21 mouse cellular contexts compared by ENCODE assay signal in genomic region chr7:125262133-125262532, GRCm38 (mm10).
A peak's percentile ranks its signal among the peaks of the same experiment; 100 is the strongest.
DNase-seq lines count a peak whose midpoint lies in the region; ATAC-seq lines count a peak whose summit lies in the region.
"Had no signal": no experiment of that assay in that cellular context is flagged by ENCODE, and none has a peak within 500 bp of the region (broad histone marks: within the 10 kb centered on the region; RNA-seq: fewer than 3 reads in every experiment).

No protein-coding gene starts in this region.

- H3K9ac ChIP-seq in neural tube, embryonic 13.5 days = no peak overlapping the region
- no peak overlapping the region for H3K9ac ChIP-seq in midbrain, embryonic 15.5 days
- H3K9ac ChIP-seq: embryonic facial prominence, embryonic 13.5 days; forebrain, embryonic 13.5 days; heart, embryonic 13.5 days had no signal

- WGBS in neural tube, embryonic 13.5 days = 87% methylated on average over 2 of the region's 2 CpGs
- 49% methylated on average over 2 of the region's 2 CpGs for WGBS in midbrain, embryonic 15.5 days

- ATAC-seq in neural tube, embryonic 13.5 days (ENCODE audit: low read depth) = no peak
- peak; percentile 53 for ATAC-seq in midbrain, embryonic 15.5 days (replicated peaks)
- ATAC-seq: CD4-positive, CD25-positive, alpha-beta regulatory T cell, adult 4 months had no signal

- no peak overlapping the region for H3K4me2 ChIP-seq in neural tube, embryonic 13.5 days
- no peak overlapping the region for H3K4me2 ChIP-seq in midbrain, embryonic 15.5 days
- H3K4me2 ChIP-seq: embryonic facial prominence, embryonic 13.5 days; forebrain, embryonic 13.5 days; heart, embryonic 13.5 days had no signal

- H3K27me3 ChIP-seq in neural tube, embryonic 13.5 days = no peaks in the 10 kb centered on the region
- no peaks in the 10 kb centered on the region for H3K27me3 ChIP-seq in midbrain, embryonic 15.5 days (replicated peaks)
- H3K27me3 ChIP-seq: embryonic facial prominence, embryonic 13.5 days; forebrain, embryonic 13.5 days; heart, embryonic 13.5 days had no signal

- peaks cover 21% of the 10 kb centered on the region for H3K4me1 ChIP-seq in neural tube, embryonic 13.5 days (replicated peaks)
- peaks cover 21% of the 10 kb centered on the region for H3K4me1 ChIP-seq in midbrain, embryonic 15.5 days
- H3K4me1 ChIP-seq: heart, embryonic 13.5 days had no signal

- no peak overlapping the region for H3K4me3 ChIP-seq in neural tube, embryonic 13.5 days
- H3K4me3 ChIP-seq in midbrain, embryonic 15.5 days = no peak overlapping the region
- H3K4me3 ChIP-seq: embryonic facial prominence, embryonic 13.5 days; forebrain, embryonic 13.5 days; gastrocnemius, adult 2 months; heart, embryonic 13.5 days had no signal

- H3K36me3 ChIP-seq in neural tube, embryonic 13.5 days = no peaks in the 10 kb centered on the region
- H3K36me3 ChIP-seq in midbrain, embryonic 15.5 days (replicated peaks) = no peaks in the 10 kb centered on the region
- H3K36me3 ChIP-seq: embryonic facial prominence, embryonic 13.5 days; G1E; heart, embryonic 13.5 days had no signal

- H3K27ac ChIP-seq in neural tube, embryonic 13.5 days (replicated peaks) = peak overlapping the region; percentile 59; the same call in 1 of the 2 replicates
- H3K27ac ChIP-seq in midbrain, embryonic 15.5 days = peak overlapping the region; percentile 68
- H3K27ac ChIP-seq: embryonic facial prominence, embryonic 13.5 days; forebrain, embryonic 13.5 days; gastrocnemius, adult 2 months; heart, embryonic 13.5 days had no signal

- intact Hi-C loops in left cerebral cortex, postnatal 4 days (cut with DNase I) = no loop called here

- peak; percentile 44 to 67 for DNase-seq in cerebellum, postnatal 10 days
- DNase-seq in cerebellum, postnatal 14 days = no peak
- peak; percentile 64 for DNase-seq in left cerebral cortex, postnatal 4 days
- no peak for DNase-seq in left cerebral cortex, adult 11 months (ENCODE audit: low spot score)
- DNase-seq in neural tube, embryonic 10.5 days (ENCODE audit: extremely low spot score, low spot score) = no peak
- DNase-seq in heart, postnatal 4 days = no peak
- DNase-seq: adrenal gland, adult 8-10 months; adrenal gland, postnatal 36 days; B cell, adult 2 months; cerebellum, adult 2 months; cerebellum, postnatal 25 days; gastrocnemius, adult 2 months; gastrocnemius, postnatal 25 days; heart, postnatal 36 days had no signal

- H3K9me3 ChIP-seq in neural tube, embryonic 13.5 days = no peaks in the 10 kb centered on the region
- no peaks in the 10 kb centered on the region for H3K9me3 ChIP-seq in midbrain, embryonic 15.5 days
- H3K9me3 ChIP-seq: embryonic facial prominence, embryonic 13.5 days; forebrain, embryonic 13.5 days; G1E; heart, embryonic 13.5 days had no signal

Comparison
In these comparisons a context has a peak if more than half of its experiments do, and no peak if none do; other contexts are left out.
1. DNase-seq: peak in cerebellum, postnatal 10 days (2 of 2) and left cerebral cortex, postnatal 4 days (single experiment); none in cerebellum, postnatal 14 days (0 of 2), left cerebral cortex, adult 11 months (single experiment), neural tube, embryonic 10.5 days (single experiment) and heart, postnatal 4 days (single experiment).